Mouse (Mus musculus) activated CD4-positive, CD25-positive, alpha-beta regulatory T cell (primary cell): ENCODE measurements around the gene Nmi. TPM values are rescaled to one million over a fixed set of nuclear protein-coding genes. Genes with fewer than 3 reads are reported as not detected.

Experiments used
- polyA plus RNA-seq, 2 experiments: library from polyadenylated mRNA; unstranded; fragments of 100-300 nt; shearing (Covaris generic); gene quantifications; one replicate each; pipeline ENCODE4 v1.2.1; 2017

The Nmi gene
- 100 to 1,000 TPM; 202 to 211 TPM for polyA plus RNA-seq

GRCm38 (mm10) chr2:51973410-51973968 lies at the start of gene Nmi:
Gene Nmi, minus strand, starts transcription at chr2:51973494.

GRCm38 (mm10) chr2:51934574-51935334 lies 38.5 kb downstream of the Nmi start, which contains the start of gene Rbm43:
Gene Rbm43, minus strand, starts transcription at chr2:51935163.

Other genes with a start within 250 kb of the Nmi start
- 10 to 100 TPM; 50.8 to 65.2 TPM for gene Rbm43, start 38.3 kb downstream of the Nmi start, polyA plus RNA-seq
- gene Tnfaip6, start 64.5 kb upstream of the Nmi start, polyA plus RNA-seq = not detected
- 10 to 100 TPM; 86.7 to 90.0 TPM for gene Rif1, start 99.3 kb upstream of the Nmi start, polyA plus RNA-seq